Mouse (Mus musculus) right cerebral cortex, adult 18-20 months (tissue): ENCODE measurements around the gene Dock10.
"Not testable (repeated sequence)": the region's sequence is repeated elsewhere in the genome, so short reads cannot be mapped to it uniquely, and the experiment has no call there.

Source experiments
- DNase-seq: peaks from one replicate; pipeline ENCODE4 v3.0.0; 2022; ENCODE audit warnings: mixed read lengths

The Dock10 gene

GRCm38 (mm10) chr1:80757977-80758797 is at the start of gene Dock10:
Gene Dock10, minus strand, starts transcription at chr1:80758527.
- DNase-seq: peak; percentile 69

- no peak for DNase-seq
These were observed 48.6 kb upstream of the Dock10 start for GRCm38 (mm10) chr1:80806835-80807398.

GRCm38 (mm10) chr1:80802023-80802422 is 43.7 kb upstream of the Dock10 start:
- no peak for DNase-seq

GRCm38 (mm10) chr1:80785066-80785779 is 26.9 kb upstream of the Dock10 start:
- DNase-seq: no peak

GRCm38 (mm10) chr1:80784155-80784554 is 25.8 kb upstream of the Dock10 start:
- no peak for DNase-seq

- DNase-seq: no peak
These were observed 7.2 kb upstream of the Dock10 start for GRCm38 (mm10) chr1:80765504-80765903.

GRCm38 (mm10) chr1:80763042-80763950 is 5.0 kb upstream of the Dock10 start:
- DNase-seq: no peak

GRCm38 (mm10) chr1:80758798-80759184 is 464 bp upstream of the Dock10 start:
- DNase-seq: no peak

- DNase-seq: no peak
These were observed 714 bp downstream of the Dock10 start for GRCm38 (mm10) chr1:80757650-80757976.

GRCm38 (mm10) chr1:80756824-80757649 is 1.3 kb downstream of the Dock10 start:
- peak; percentile 23 for DNase-seq

- no peak for DNase-seq
These were observed 2.3 kb downstream of the Dock10 start for GRCm38 (mm10) chr1:80756060-80756439.

- no peak for DNase-seq
These were observed 2.8 kb downstream of the Dock10 start for GRCm38 (mm10) chr1:80755296-80756059.

- not testable (repeated sequence) for DNase-seq
These were observed 9.2 kb downstream of the Dock10 start for GRCm38 (mm10) chr1:80749122-80749521.

GRCm38 (mm10) chr1:80746691-80747463 is 11.4 kb downstream of the Dock10 start:
- no peak for DNase-seq

GRCm38 (mm10) chr1:80746195-80746594 is 12.1 kb downstream of the Dock10 start:
- DNase-seq: no peak

GRCm38 (mm10) chr1:80739472-80739871 is 18.9 kb downstream of the Dock10 start:
- no peak for DNase-seq

- DNase-seq: no peak
These were observed 20.4 kb downstream of the Dock10 start for GRCm38 (mm10) chr1:80737812-80738391.

- DNase-seq: no peak
These were observed 27.7 kb downstream of the Dock10 start for GRCm38 (mm10) chr1:80730582-80730981.

- DNase-seq: no peak
These were observed 28.2 kb downstream of the Dock10 start for GRCm38 (mm10) chr1:80730174-80730573.

GRCm38 (mm10) chr1:80728183-80728582 is 30.1 kb downstream of the Dock10 start:
- DNase-seq: no peak
